In the genomic region with DNA sequence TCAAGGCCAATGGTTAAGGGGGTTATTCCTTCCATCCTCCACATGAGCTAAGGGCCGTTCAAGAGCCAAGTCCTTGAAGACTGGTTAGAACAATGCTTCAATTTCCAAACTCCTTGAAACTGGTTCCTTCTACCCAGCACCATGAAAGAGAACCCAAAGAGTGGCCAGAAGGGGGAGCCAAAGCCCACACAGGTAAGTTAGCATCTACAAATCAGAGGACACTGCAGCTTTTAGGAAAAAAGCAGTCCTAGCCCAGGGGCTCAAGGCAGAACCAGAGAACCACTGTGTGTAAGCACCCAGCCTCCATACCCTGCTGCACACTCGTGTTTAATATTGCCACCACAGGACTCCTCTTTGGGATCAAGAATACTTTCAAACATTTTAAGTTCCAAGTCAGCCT, we compare ENCODE assay signal across 9 mouse cellular contexts. TPM values are rescaled to one million over a fixed set of nuclear protein-coding genes. Genes with fewer than 3 reads are reported as not detected.
DNase-seq lines count a peak whose midpoint lies in the region; ATAC-seq and TF ChIP-seq lines count a peak whose summit lies in the region.
"Had no signal": no experiment of that assay in that cellular context is flagged by ENCODE, and none has a peak within 500 bp of the region (broad histone marks: within the 10 kb centered on the region; RNA-seq: fewer than 3 reads in every experiment).

No protein-coding gene starts in this region.

- H3K4me1 ChIP-seq in heart, postnatal 0 days (ENCODE audit: control insufficient read depth, insufficient read depth): peaks cover 6% of the 10 kb centered on the region; the same call in 1 of the 2 replicates

- no peak overlapping the region for H3K4me2 ChIP-seq in heart, postnatal 0 days (ENCODE audit: low read depth, low read length)

- 58% methylated on average over 2 of the region's 2 CpGs for WGBS in heart, postnatal 0 days

- no peak overlapping the region for H3K4me3 ChIP-seq in heart, postnatal 0 days (ENCODE audit: low read depth, low read length)

- peaks cover 59% of the 10 kb centered on the region for H3K36me3 ChIP-seq in heart, postnatal 0 days (replicated peaks; ENCODE audit: control insufficient read depth, insufficient read depth, low read length)

- TF ChIP-seq EP300 in heart, postnatal 0 days (IDR thresholded peaks at IDR 0.05; ENCODE audit: low read depth): no peak

- H3K9ac ChIP-seq in heart, postnatal 0 days (replicated peaks; ENCODE audit: low read depth, low read length): no peak overlapping the region

- H3K27me3 ChIP-seq in heart, postnatal 0 days (ENCODE audit: control insufficient read depth, insufficient read depth, low read length): no peaks in the 10 kb centered on the region

- no peak for DNase-seq in heart, postnatal 0 days (ENCODE audit: low spot score)
- no peak for DNase-seq in heart, adult 11 months
- DNase-seq in ZHBTc4 (ENCODE audit: low read depth, low spot score): peak; percentile 76
- peak; percentile 77 for DNase-seq in embryo, embryonic 10.5 days (ENCODE audit: low spot score)
- peak; percentile 49 to 52 for DNase-seq in layer of hippocampus, postnatal 14 days (ENCODE audit: low spot score in 2 of 2)
- DNase-seq in spleen, postnatal 4 days (ENCODE audit: low spot score in 2 of 2): peak; percentile 56 to 80

- peak; percentile 66 for TF ChIP-seq CTCF in heart, postnatal 0 days (IDR thresholded peaks at IDR 0.05; ENCODE audit: low read depth)

- H3K27ac ChIP-seq in heart, postnatal 0 days (ENCODE audit: low read depth): no peak overlapping the region
- H3K27ac ChIP-seq: macrophage had no signal

- no peak for ATAC-seq in heart, postnatal 0 days (ENCODE audit: insufficient read depth, low read depth)
- peak; percentile 59 to 62; a peak in 1 of 4 replicates for ATAC-seq in hematopoietic stem cell, adult 5-6 weeks (replicated peaks in 1 of 2; ENCODE audit: insufficient read depth in 1 of 2, low FRiP score in 2 of 2, low TSS enrichment in 1 of 2, low read depth in 1 of 2, poor library complexity in 2 of 2, severe bottlenecking in 2 of 2)
- peak; percentile 66 for ATAC-seq in megakaryocyte progenitor cell, adult 5-6 weeks (replicated peaks; ENCODE audit: poor library complexity)

- no peaks in the 10 kb centered on the region for H3K9me3 ChIP-seq in heart, postnatal 0 days (replicated peaks; ENCODE audit: control insufficient read depth, low read length)

RNA-seq across cellular contexts. Expression of a gene that starts 11.2 kb away (rescaled TPM):
- total RNA-seq in heart, postnatal 0 days (2014; rRNA removed; ENCODE audit: low replicate concordance): 2.6 and 6.2 TPM in 2 replicates
- polyA plus RNA-seq in heart, postnatal 0 days (2015; fragmentation: Nextera tagmentation; extraction: Ambion mirVana): 1.3 and 1.5 TPM in 2 replicates
- 20.6 and 21.2 TPM in 2 replicates for total RNA-seq in hematopoietic stem cell, adult 5-6 weeks (2017)
- total RNA-seq in layer of hippocampus, postnatal 14 days (2021): 1 to 10 TPM; 3.0 to 3.9 TPM
- 21.4 and 22.1 TPM in 2 replicates for total RNA-seq in megakaryocyte progenitor cell, adult 5-6 weeks (2015)
- 25.9 and 28.6 TPM in 2 replicates for total RNA-seq in megakaryocyte progenitor cell, adult 5-6 weeks (2017)

RNA-seq across cellular contexts. Expression of a gene that starts 45.6 kb away (rescaled TPM):
- total RNA-seq in heart, postnatal 0 days (2014; rRNA removed; ENCODE audit: low replicate concordance): 3.3 and 23.4 TPM in 2 replicates
- polyA plus RNA-seq in heart, postnatal 0 days (2015; fragmentation: Nextera tagmentation; extraction: Ambion mirVana): 2.9 and 3.3 TPM in 2 replicates
- total RNA-seq in hematopoietic stem cell, adult 5-6 weeks (2017): 79.4 and 93.7 TPM in 2 replicates
- 10 to 100 TPM; 20.4 to 22.8 TPM for total RNA-seq in layer of hippocampus, postnatal 14 days (2021)
- 46.0 and 48.9 TPM in 2 replicates for total RNA-seq in megakaryocyte progenitor cell, adult 5-6 weeks (2015)
- total RNA-seq in megakaryocyte progenitor cell, adult 5-6 weeks (2017): 45.1 and 47.6 TPM in 2 replicates

Comparison
In these comparisons a context has a peak if more than half of its experiments do, and no peak if none do; other contexts are left out.
1. DNase-seq: peak in ZHBTc4 (single experiment), embryo, embryonic 10.5 days (single experiment), layer of hippocampus, postnatal 14 days (2 of 2) and spleen, postnatal 4 days (2 of 2); none in heart, postnatal 0 days (single experiment) and heart, adult 11 months (single experiment).